In genomic region chr14:61684473-61685230, GRCm38 (mm10) we compare ENCODE assay signal across 8 mouse cellular contexts.
DNase-seq lines count a peak whose midpoint lies in the region; ATAC-seq and TF ChIP-seq lines count a peak whose summit lies in the region.

No protein-coding gene starts in this region.

- WGBS in forebrain, embryonic 16.5 days: 45% methylated on average over 26 of the region's 26 CpGs
- 12% methylated on average over 26 of the region's 26 CpGs for WGBS in liver, embryonic 13.5 days (ENCODE audit: insufficient replicate concordance)
- WGBS in stomach, embryonic 14.5 days: 17% methylated on average over 26 of the region's 26 CpGs

- H3K27me3 ChIP-seq in ES-Bruce4 (ENCODE audit: control insufficient read depth, insufficient read depth, low read length, poor library complexity, severe bottlenecking): peaks cover 27% of the 10 kb centered on the region
- peaks cover 4% of the 10 kb centered on the region; the same call in 1 of the 2 replicates for H3K27me3 ChIP-seq in forebrain, embryonic 16.5 days (replicated peaks; ENCODE audit: control insufficient read depth, insufficient read depth, low read length)
- H3K27me3 ChIP-seq in liver, embryonic 13.5 days: peaks cover 58% of the 10 kb centered on the region
- H3K27me3 ChIP-seq in stomach, embryonic 14.5 days (ENCODE audit: control insufficient read depth, insufficient read depth, low read length): peaks cover 20% of the 10 kb centered on the region

- no peak for TF ChIP-seq EP300 in ES-Bruce4 (IDR thresholded peaks at IDR 0.05; ENCODE audit: insufficient read depth, low read depth, low read length)

- no peaks in the 10 kb centered on the region for H3K4me1 ChIP-seq in ES-Bruce4 (ENCODE audit: control insufficient read depth, insufficient read depth, low read length)
- peaks cover 40% of the 10 kb centered on the region for H3K4me1 ChIP-seq in forebrain, embryonic 16.5 days (replicated peaks; ENCODE audit: control insufficient read depth, insufficient read depth, low read length)
- peaks cover 58% of the 10 kb centered on the region for H3K4me1 ChIP-seq in liver, embryonic 13.5 days (replicated peaks)
- H3K4me1 ChIP-seq in stomach, embryonic 14.5 days (ENCODE audit: control insufficient read depth, insufficient read depth, low read length): peaks cover 6% of the 10 kb centered on the region

- H3K4me3 ChIP-seq in gastrocnemius, adult 2 months: peak overlapping the region; percentile 97
- H3K4me3 ChIP-seq in ES-Bruce4 (ENCODE audit: low read depth, low read length): peak overlapping the region; percentile 1; the same call in 1 of the 2 replicates
- H3K4me3 ChIP-seq in forebrain, embryonic 16.5 days (replicated peaks; ENCODE audit: low read length): no peak overlapping the region
- peak overlapping the region; percentile 93 for H3K4me3 ChIP-seq in liver, embryonic 13.5 days (replicated peaks)
- peak overlapping the region; percentile 13; the same call in 1 of the 2 replicates for H3K4me3 ChIP-seq in stomach, embryonic 14.5 days (ENCODE audit: low read depth, low read length)

- no peak for TF ChIP-seq POLR2A in ES-Bruce4 (IDR thresholded peaks at IDR 0.05; ENCODE audit: insufficient read depth, low read length)

- no peak overlapping the region for H3K9ac ChIP-seq in ES-Bruce4 (ENCODE audit: low read depth, poor library complexity, severe bottlenecking)
- H3K9ac ChIP-seq in forebrain, embryonic 16.5 days (replicated peaks; ENCODE audit: low read depth, low read length): no peak overlapping the region
- H3K9ac ChIP-seq in liver, embryonic 13.5 days: peak overlapping the region; percentile 99
- no peak overlapping the region for H3K9ac ChIP-seq in stomach, embryonic 14.5 days (replicated peaks; ENCODE audit: low read depth, low read length)

- H3K9me3 ChIP-seq in ES-Bruce4 (replicated peaks; ENCODE audit: control insufficient read depth, insufficient read depth, low read length, poor library complexity, severe bottlenecking): no peaks in the 10 kb centered on the region
- no peaks in the 10 kb centered on the region; the same call in 1 of the 2 replicates for H3K9me3 ChIP-seq in forebrain, embryonic 16.5 days (ENCODE audit: control insufficient read depth, low read length)
- no peaks in the 10 kb centered on the region for H3K9me3 ChIP-seq in liver, embryonic 13.5 days (replicated peaks)
- no peaks in the 10 kb centered on the region for H3K9me3 ChIP-seq in stomach, embryonic 14.5 days (ENCODE audit: control insufficient read depth, low read depth, low read length)

- H3K4me2 ChIP-seq in forebrain, embryonic 16.5 days (ENCODE audit: low read length): peak overlapping the region; percentile 22
- peak overlapping the region; percentile 98 for H3K4me2 ChIP-seq in liver, embryonic 13.5 days
- peak overlapping the region; percentile 30 for H3K4me2 ChIP-seq in stomach, embryonic 14.5 days (replicated peaks; ENCODE audit: low read depth, low read length)

- ATAC-seq in forebrain, embryonic 16.5 days: no peak
- ATAC-seq in liver, embryonic 13.5 days (ENCODE audit: low read depth): no peak
- no peak for ATAC-seq in stomach, embryonic 14.5 days (ENCODE audit: insufficient number of reproducible peaks, insufficient read depth, low FRiP score, low read depth)

- H3K27ac ChIP-seq in gastrocnemius, adult 2 months: peak overlapping the region; percentile 100
- no peak overlapping the region for H3K27ac ChIP-seq in ES-Bruce4 (ENCODE audit: insufficient read depth, low read length)
- no peak overlapping the region for H3K27ac ChIP-seq in forebrain, embryonic 16.5 days (ENCODE audit: low read length)
- H3K27ac ChIP-seq in liver, embryonic 13.5 days: no peak overlapping the region
- no peak overlapping the region for H3K27ac ChIP-seq in stomach, embryonic 14.5 days (ENCODE audit: low read length)

- intact Hi-C loops in gastrocnemius, adult 2 months (cut with DNase I): loop anchor here (5.0 to 10.0 kb wide), 2 partner anchors 127 to 360 kb away; partner anchors contain the start of gene Spryd7

- DNase-seq in gastrocnemius, adult 2 months: no peak
- no peak for DNase-seq in gastrocnemius, adult 18-20 months (ENCODE audit: low spot score)
- DNase-seq in liver, embryonic 13.5 days: no peak
- DNase-seq in ovary, postnatal 14 days (ENCODE audit: low spot score): no peak
- DNase-seq in layer of hippocampus, adult 18-20 months (ENCODE audit: low spot score in 2 of 2): no peak

- no peaks in the 10 kb centered on the region for H3K36me3 ChIP-seq in ES-Bruce4 (ENCODE audit: control insufficient read depth, insufficient read depth, low read length, poor library complexity, severe bottlenecking)
- H3K36me3 ChIP-seq in forebrain, embryonic 16.5 days (ENCODE audit: control insufficient read depth, insufficient read depth): no peaks in the 10 kb centered on the region
- H3K36me3 ChIP-seq in liver, embryonic 13.5 days: no peaks in the 10 kb centered on the region
- no peaks in the 10 kb centered on the region for H3K36me3 ChIP-seq in stomach, embryonic 14.5 days (ENCODE audit: control insufficient read depth, insufficient read depth, low read length)

- no peak for TF ChIP-seq CTCF in gastrocnemius, adult 2 months (IDR thresholded peaks at IDR 0.05)
- no peak for TF ChIP-seq CTCF in ES-Bruce4 (IDR thresholded peaks at IDR 0.05; ENCODE audit: low read depth, low read length)

Comparison
In these comparisons a context has a peak if more than half of its experiments do, and no peak if none do; other contexts are left out.
1. H3K4me2 ChIP-seq: peak in every context shown above with its lines; median percentile 98 in liver, embryonic 13.5 days; 30 in stomach, embryonic 14.5 days; 22 in forebrain, embryonic 16.5 days.